Mouse (Mus musculus): Measurements from ENCODE around the gene Acap1. TPM values are rescaled to one million over a fixed set of nuclear protein-coding genes. Genes with fewer than 3 reads are reported as not detected.
"Not testable (repeated sequence)": the region's sequence is repeated elsewhere in the genome, so short reads cannot be mapped to it uniquely, and the experiment has no call there.

Gene Acap1
- polyA plus RNA-seq, 1 experiment from 2014 or later = 8.1 TPM

DNA sequence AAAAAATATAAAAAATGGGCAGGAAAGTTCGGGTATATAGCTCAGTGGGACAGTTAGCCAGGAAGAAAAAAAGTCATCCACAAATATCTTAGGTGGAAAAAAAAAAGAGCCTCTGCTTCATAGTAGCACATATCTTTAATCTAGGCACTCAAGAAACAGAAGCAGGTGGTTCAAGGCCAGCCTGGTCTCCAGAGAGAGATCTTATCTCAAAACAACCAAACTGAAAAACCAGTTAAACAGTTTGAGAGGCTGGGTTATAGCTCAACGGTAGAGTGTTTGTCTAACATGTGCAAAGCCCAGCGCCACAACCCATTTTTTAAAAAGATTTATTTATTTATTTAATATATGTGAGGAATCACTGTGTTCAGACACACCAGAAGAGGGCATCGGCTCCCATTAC is 37.7 kb upstream of the Acap1 start:
- Histone ChIP-seq H3K9ac (no peak overlapping the region), H3K36me3 (no peaks in the 10 kb centered on the region), H3K4me2 (no peak overlapping the region), H3K9me3 (replicated peaks) (no peaks in the 10 kb centered on the region), H3K27ac (no peak overlapping the region), H3K27me3 (replicated peaks) (peaks cover 39% of the 10 kb centered on the region), H3K4me3 (no peak overlapping the region), H3K4me1 (peaks cover 44% of the 10 kb centered on the region)
- ATAC-seq = no peak
- WGBS (ENCODE audit: insufficient replicate concordance) = 51% methylated on average over 4 of the region's 4 CpGs

DNA sequence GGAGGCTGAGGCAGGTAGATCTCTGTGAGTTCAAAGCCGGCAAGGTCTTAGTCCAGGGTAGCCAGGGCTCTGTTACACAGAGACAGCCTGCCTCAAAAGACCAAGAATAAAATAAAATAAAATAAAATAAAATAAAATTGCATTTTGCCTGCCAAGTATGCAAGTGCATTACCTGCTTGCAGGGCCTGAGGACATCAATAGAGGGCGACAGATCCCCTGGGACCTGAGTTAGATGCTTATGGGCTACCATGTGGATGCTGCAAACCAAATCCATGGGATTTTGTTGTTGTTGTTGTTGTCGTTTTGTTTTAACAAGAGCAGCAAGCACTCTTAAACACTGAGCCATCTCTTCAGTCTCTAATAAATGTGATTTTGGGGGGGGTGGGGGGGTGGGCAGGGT is 36.9 kb upstream of the Acap1 start:
- Histone ChIP-seq H3K9ac (no peak overlapping the region), H3K27ac (no peak overlapping the region), H3K36me3 (no peaks in the 10 kb centered on the region), H3K9me3 (replicated peaks) (no peaks in the 10 kb centered on the region), H3K27me3 (replicated peaks) (peaks cover 31% of the 10 kb centered on the region), H3K4me3 (no peak overlapping the region), H3K4me2 (no peak overlapping the region), H3K4me1 (peaks cover 41% of the 10 kb centered on the region)
- 29% methylated on average over 3 of the region's 3 CpGs for WGBS (ENCODE audit: insufficient replicate concordance)
- ATAC-seq = no peak

DNA sequence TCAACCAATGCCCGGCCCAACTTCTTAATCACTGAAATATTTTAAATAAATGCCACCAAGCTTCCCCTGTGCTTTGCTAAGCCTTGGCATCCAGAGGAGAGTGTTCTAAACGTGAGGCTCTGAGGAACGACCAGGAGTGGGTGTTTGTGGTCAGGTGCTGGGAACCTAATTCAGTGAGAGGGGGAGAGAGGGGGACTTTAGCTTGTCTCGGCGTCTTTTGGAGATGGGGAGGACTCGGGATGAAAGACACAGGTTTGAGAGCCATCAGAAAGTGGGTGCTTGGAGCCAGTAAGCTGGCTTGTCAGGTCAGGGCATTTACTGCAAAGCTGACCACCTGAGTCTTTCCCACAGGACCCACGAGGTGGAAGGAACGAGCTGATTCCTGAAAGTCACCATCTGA is 36.4 kb upstream of the Acap1 start:
- ATAC-seq = no peak
- peaks cover 26% of the 10 kb centered on the region for H3K27me3 ChIP-seq (replicated peaks)
- no peak overlapping the region for H3K4me3 ChIP-seq
- H3K9me3 ChIP-seq (replicated peaks) = no peaks in the 10 kb centered on the region
- H3K4me1 ChIP-seq = peaks cover 36% of the 10 kb centered on the region
- WGBS (ENCODE audit: insufficient replicate concordance) = 54% methylated on average over 8 of the region's 8 CpGs
- H3K9ac ChIP-seq = no peak overlapping the region
- H3K36me3 ChIP-seq = no peaks in the 10 kb centered on the region
- no peak overlapping the region for H3K4me2 ChIP-seq
- no peak overlapping the region for H3K27ac ChIP-seq

DNA sequence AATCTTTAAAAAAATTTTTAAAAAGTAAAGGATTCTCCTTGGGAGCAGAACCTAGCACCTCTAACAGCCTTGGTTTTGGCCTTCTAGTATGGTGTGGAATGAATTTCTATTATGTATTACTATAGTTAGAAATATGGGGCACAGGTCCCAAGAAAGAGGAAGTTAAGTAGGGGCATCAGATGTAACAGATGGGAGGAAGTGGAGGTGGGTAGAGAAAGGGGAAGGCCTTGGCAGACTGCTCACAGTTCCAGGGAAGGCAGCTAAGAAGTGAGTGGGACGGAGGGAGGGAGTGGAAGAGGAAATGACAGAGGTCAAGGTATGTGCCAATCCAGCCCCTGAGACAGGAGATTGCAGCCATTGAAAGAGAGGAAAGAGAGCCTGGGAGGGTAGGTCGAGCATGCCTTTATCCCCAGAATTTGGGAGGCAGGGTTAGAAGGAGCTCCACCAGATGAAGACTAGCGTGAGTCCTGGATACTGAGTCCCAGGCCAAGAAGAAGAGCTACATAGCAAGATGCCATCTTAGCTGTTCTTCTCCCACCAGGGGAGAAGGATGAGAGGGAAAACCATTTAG is 35.7 kb upstream of the Acap1 start:
- Histone ChIP-seq H3K4me3 (no peak overlapping the region), H3K9ac (no peak overlapping the region), H3K4me1 (peaks cover 30% of the 10 kb centered on the region), H3K9me3 (replicated peaks) (no peaks in the 10 kb centered on the region), H3K36me3 (no peaks in the 10 kb centered on the region), H3K27me3 (replicated peaks) (peaks cover 19% of the 10 kb centered on the region), H3K27ac (0 out of 2 replicates have a peak overlapping the region, but pooled peaks have one; percentile 47), H3K4me2 (no peak overlapping the region)
- no peak for ATAC-seq
- 41% methylated on average over 3 of the region's 3 CpGs for WGBS (ENCODE audit: insufficient replicate concordance)

DNA sequence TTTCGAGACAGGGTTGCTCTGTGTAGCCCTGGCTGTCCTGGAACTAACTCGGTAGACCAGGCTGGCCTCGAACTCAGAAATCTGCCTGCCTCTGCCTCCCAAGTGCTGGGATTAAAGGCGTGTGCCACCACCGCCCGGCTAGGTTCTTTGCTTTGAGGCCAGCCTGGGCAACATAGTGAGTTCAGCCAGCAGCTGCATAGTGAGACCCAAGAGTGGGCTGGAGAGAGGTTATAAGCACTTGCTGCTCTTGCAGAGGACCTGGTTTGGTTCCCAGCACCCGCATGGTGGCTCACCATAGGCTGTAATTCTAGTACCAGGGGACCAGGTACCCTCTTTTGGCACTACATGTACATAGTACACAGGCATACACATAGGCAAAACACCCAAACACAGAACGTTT is 34.8 kb upstream of the Acap1 start:
- H3K4me1 ChIP-seq = peaks cover 21% of the 10 kb centered on the region
- H3K36me3 ChIP-seq; ATAC-seq; H3K4me2 ChIP-seq; H3K27me3 ChIP-seq (replicated peaks); H3K9me3 ChIP-seq (replicated peaks); H3K9ac ChIP-seq; H3K4me3 ChIP-seq; H3K27ac ChIP-seq: not testable (repeated sequence)
- 76% methylated on average over 8 of the region's 8 CpGs for WGBS (ENCODE audit: insufficient replicate concordance)

DNA sequence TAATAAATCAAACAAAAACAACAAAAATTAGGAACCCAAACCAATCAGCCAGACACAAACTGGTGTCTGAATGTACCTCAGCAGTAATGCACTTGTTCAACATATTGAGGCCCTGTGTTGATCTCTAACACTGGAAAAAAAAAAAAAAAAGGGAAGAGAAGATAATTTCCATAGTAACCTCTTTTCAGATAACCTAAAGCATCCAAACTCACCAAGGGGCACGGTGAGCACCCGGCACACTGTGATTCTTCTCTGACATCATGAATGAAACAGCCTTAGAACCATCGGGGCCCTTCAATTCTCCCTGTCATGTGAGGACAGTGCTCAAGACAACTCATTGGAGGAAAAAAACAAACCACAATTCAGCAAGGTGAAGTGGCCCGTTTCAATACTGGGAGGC is 34.4 kb upstream of the Acap1 start:
- no peak overlapping the region for H3K4me2 ChIP-seq
- no peak overlapping the region for H3K4me3 ChIP-seq
- peaks cover 5% of the 10 kb centered on the region for H3K27me3 ChIP-seq (replicated peaks)
- peaks cover 16% of the 10 kb centered on the region for H3K4me1 ChIP-seq
- no peak overlapping the region for H3K27ac ChIP-seq
- 32% methylated on average over 4 of the region's 4 CpGs for WGBS (ENCODE audit: insufficient replicate concordance)
- no peaks in the 10 kb centered on the region for H3K9me3 ChIP-seq (replicated peaks)
- no peaks in the 10 kb centered on the region for H3K36me3 ChIP-seq
- H3K9ac ChIP-seq = no peak overlapping the region
- no peak for ATAC-seq

DNA sequence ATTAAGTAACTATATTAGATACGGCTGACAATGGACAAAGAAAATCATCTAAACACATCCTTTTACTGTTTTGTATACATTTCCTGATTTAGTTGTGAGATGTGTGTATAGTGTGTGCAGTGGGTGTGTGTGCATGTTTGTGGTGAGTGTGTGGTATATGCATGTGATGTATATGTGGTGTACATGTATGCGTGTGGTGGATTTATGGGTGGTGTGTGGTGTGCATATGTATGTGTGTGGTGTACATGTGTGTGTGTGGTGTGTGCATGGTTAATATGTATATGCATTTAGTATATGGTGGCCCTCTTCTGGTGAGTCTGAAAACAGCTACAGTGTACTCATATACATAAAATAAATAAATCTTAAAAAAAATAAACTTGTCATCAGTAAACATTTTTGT is 32.2 kb upstream of the Acap1 start:
- H3K36me3 ChIP-seq = no peaks in the 10 kb centered on the region
- H3K4me2 ChIP-seq = no peak overlapping the region
- peaks cover 27% of the 10 kb centered on the region for H3K4me1 ChIP-seq
- H3K4me3 ChIP-seq = no peak overlapping the region
- H3K9me3 ChIP-seq (replicated peaks) = no peaks in the 10 kb centered on the region
- no peak overlapping the region for H3K27ac ChIP-seq
- WGBS (ENCODE audit: insufficient replicate concordance) = 90% methylated on average over 2 of the region's 2 CpGs
- H3K9ac ChIP-seq = no peak overlapping the region
- no peak for ATAC-seq
- no peaks in the 10 kb centered on the region for H3K27me3 ChIP-seq (replicated peaks)

DNA sequence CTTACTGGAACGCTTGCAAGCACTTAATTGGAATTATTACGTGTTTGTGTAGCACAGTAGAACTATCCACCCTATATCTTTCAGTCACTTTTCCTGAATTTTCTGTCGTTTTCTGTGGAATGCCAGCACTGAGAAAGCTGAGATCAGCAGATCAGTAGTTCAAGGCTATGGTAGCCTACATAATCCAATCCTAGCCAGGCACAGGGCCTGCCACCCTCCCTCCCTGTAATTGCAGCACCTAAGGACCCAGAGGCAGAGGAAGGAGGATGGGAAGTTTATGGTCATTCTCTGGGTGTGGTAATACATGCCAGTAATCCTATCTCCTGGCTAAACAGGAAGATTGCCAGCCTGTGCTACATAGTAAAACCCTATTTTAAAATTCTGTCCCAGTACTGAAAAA is 27.5 kb upstream of the Acap1 start:
- H3K4me3 ChIP-seq = peak overlapping the region; percentile 86
- peak overlapping the region; percentile 78 for H3K4me2 ChIP-seq
- no peak for ATAC-seq
- no peaks in the 10 kb centered on the region for H3K9me3 ChIP-seq (replicated peaks)
- H3K36me3 ChIP-seq = peaks cover 21% of the 10 kb centered on the region
- peak overlapping the region; percentile 79 for H3K9ac ChIP-seq
- WGBS (ENCODE audit: insufficient replicate concordance) = 65% methylated on average over 3 of the region's 3 CpGs
- H3K27me3 ChIP-seq (replicated peaks) = no peaks in the 10 kb centered on the region
- peaks cover 44% of the 10 kb centered on the region for H3K4me1 ChIP-seq
- H3K27ac ChIP-seq = peak overlapping the region; percentile 99

DNA sequence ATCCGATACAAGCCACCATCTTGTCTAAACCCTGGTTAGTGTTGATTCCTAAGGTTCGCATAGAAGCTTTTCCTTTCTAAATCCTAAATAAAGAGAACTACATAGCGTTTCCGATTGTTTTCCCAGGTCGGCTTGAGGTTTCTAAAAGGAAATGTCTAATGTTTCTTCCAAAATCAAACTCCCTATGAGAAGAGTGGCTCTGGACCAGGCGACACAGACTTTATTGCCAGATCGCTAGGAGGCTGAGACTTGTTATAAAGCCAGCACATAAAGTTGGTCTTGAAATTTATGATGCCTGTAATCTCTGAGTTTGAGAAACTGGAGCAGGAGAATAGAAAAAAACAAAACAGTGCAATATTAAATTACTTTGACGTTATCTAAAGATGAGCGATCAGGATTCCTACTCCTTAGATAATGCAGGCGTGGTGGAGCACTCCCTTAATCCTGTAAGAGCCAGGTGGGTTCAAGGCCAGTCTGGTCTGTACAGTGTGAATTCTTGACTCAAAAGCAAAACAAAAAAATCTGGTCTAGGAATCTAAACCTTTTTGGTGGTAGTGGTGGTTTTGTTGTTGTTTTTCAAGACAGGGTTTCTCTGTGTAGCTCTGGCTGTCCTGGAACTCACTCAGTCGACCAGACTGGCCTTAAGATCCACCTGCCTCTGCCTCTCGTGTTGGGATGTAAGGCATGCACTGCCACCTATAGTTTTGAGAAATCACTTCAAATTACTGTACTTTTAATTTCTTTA is 26.8 kb upstream of the Acap1 start:
- Histone ChIP-seq H3K9ac (peak overlapping the region; percentile 79), H3K27ac (peak overlapping the region; percentile 99), H3K4me3 (peak overlapping the region; percentile 86), H3K4me2 (peak overlapping the region; percentile 78), H3K9me3 (replicated peaks) (no peaks in the 10 kb centered on the region), H3K36me3 (peaks cover 27% of the 10 kb centered on the region), H3K27me3 (replicated peaks) (no peaks in the 10 kb centered on the region), H3K4me1 (peaks cover 50% of the 10 kb centered on the region)
- no peak for ATAC-seq
- WGBS (ENCODE audit: insufficient replicate concordance) = 1% methylated on average over 12 of the region's 12 CpGs

DNA sequence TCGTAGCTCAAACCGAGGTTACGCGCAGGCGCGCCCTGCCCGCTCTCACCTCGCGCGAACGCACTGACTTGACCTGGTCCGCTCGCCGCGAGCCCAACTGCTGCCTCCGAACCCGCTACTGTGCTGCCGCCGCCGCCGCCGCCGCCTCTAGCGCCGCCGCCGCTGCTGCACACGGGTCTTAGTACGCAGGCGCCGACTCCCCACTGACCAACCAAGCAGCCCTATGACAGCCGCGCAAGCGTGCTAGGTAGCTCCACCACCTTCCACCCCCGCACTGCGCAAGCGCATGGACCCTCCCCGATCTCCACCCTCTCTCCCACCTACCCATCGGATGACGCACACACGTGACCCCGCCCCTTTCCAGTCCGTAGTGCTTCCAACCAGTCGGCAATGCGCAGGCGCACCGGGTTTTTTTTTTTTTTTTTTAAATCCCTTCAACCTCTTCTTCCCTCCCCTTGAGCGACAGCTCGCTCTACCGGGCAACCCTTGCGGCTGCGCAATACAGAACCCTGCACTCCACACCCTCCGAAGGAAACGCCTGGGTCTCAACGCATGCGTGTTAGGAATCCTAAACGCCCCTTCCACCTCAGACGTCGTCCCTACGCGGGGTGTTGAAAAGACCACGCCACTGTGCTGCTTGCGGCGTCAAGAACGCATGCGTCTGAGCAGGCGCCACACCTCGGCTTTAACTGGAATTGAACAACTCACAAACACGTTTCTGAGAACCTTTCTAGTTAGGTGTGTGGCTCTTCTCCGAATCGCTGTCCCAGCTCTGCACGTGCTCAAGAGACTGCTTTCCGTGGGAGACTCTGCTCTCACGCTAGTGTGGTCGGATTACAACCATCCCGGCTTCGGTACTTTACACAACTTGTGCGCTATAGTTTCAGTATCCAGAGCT is 26.0 kb upstream of the Acap1 start, which contains the start of gene Eif5a:
TSS of gene Eif5a (minus strand) at position 845 of the 898 bp plus-strand sequence.
- Histone ChIP-seq H3K27me3 (replicated peaks) (no peaks in the 10 kb centered on the region), H3K4me1 (peaks cover 58% of the 10 kb centered on the region), H3K36me3 (peaks cover 36% of the 10 kb centered on the region), H3K27ac (peak within 1 kb of the TSS; percentile 99), H3K9ac (peak within 1 kb of the TSS; percentile 100), H3K9me3 (replicated peaks) (no peaks in the 10 kb centered on the region), H3K4me2 (peak within 1 kb of the TSS; percentile 92), H3K4me3 (peak within 1 kb of the TSS; percentile 86)
- under 1% methylated on average over 78 of the region's 78 CpGs for WGBS (ENCODE audit: insufficient replicate concordance)
- ATAC-seq = peak; percentile 91

DNA sequence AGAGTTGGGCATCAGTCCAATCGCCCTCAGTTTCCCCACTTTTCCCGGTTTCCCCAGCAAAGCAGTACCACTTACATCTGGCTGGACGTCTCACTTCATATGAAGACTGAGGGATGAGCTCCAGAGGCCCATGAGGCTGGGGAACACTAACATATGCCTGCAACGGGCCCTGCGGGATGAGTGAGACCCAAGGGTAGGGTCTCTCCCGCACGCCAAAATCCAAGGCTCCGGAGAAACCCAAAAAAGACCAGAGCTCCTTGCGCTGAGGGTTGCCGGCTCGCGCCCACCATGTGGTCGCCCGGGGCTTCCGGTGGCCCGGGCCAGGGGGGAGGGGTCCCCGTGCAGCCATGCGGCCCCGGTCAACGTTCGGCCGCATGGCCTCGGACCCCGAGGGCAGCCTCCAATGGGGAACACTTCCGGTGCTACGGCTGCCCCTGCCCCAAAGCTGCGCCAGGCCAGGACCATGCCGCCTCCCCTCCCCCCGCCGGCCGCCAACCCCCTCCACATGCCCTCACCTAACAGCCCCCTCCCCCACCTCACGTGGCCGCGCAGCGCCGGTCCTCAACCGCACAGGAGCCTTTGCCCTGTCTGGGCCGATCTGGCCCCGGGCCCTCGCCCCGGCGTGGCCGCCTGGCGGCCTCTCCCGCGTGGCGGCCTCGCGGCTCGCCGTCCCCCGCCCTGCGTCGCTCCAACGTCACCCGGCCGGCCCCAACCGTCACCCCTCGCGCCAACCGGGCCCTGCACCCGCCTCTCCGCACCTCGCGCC is 25.1 kb upstream of the Acap1 start:
- Histone ChIP-seq H3K4me3 (peak overlapping the region; percentile 86), H3K4me2 (peak overlapping the region; percentile 92), H3K9me3 (replicated peaks) (no peaks in the 10 kb centered on the region), H3K9ac (peak overlapping the region; percentile 100), H3K27ac (peak overlapping the region; percentile 99), H3K36me3 (peaks cover 45% of the 10 kb centered on the region), H3K27me3 (replicated peaks) (no peaks in the 10 kb centered on the region), H3K4me1 (peaks cover 68% of the 10 kb centered on the region)
- 0 out of 2 replicates have a peak, but pooled peaks have one; percentile 1 for ATAC-seq
- WGBS (ENCODE audit: insufficient replicate concordance) = under 1% methylated on average over 46 of the region's 65 CpGs

All from liver, embryonic 12.5 days (tissue).